Mouse (Mus musculus) spleen, adult 12 weeks (tissue): ENCODE measurements around the gene Bst1.

ENCODE experiments used
- DNase-seq: peaks from one replicate; pipeline ENCODE4 v3.0.0; 2022; ENCODE audit warnings: low spot score

Bst1 gene

GRCm38 (mm10) chr5:43855769-43856168 lies 37.1 kb downstream of the Bst1 start:
- DNase-seq: no peak

- DNase-seq: no peak
Observed at GRCm38 (mm10) chr5:43859663-43860062, 41.0 kb downstream of the Bst1 start.

- DNase-seq: no peak
Observed at GRCm38 (mm10) chr5:43860096-43860495, 41.4 kb downstream of the Bst1 start.

DNA sequence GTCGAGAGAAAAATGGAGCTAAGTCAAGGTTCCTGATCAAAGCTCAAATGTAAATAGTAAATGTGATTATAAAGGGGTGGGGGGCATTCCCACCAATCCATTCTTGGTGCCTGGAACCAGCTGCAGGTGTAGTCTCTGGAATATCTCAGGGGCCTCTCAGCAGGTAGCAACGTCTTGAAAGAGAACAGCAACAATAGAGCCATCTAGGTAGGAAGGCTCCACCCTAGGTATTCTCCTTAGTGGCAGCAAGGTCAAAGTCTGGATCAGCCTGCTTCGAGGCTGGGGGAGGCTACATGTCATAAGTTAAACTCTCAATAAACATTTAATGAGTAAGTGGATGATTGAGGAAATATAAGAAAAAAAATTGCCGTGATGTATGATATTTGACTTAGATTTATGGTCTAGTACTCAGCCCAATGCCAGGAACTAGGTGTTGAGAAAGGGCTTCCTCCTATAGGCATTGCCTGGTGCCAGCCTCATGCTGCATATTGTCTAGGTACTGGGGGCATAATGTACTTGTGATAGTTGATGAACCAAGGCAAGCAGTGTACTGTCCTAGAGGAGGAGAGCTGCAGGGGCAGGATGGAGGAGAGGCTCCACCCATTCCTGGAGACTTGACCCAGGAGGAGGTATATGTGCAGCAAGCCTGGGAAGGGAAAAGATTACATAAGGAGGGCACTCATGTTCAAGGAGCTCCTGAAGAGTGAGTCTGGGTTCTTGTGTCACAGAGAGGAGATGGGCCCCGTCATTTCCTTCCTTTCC lies 42.2 kb downstream of the Bst1 start:
- no peak for DNase-seq

- DNase-seq: no peak
Observed at GRCm38 (mm10) chr5:43863642-43864041, 45.0 kb downstream of the Bst1 start.

DNA sequence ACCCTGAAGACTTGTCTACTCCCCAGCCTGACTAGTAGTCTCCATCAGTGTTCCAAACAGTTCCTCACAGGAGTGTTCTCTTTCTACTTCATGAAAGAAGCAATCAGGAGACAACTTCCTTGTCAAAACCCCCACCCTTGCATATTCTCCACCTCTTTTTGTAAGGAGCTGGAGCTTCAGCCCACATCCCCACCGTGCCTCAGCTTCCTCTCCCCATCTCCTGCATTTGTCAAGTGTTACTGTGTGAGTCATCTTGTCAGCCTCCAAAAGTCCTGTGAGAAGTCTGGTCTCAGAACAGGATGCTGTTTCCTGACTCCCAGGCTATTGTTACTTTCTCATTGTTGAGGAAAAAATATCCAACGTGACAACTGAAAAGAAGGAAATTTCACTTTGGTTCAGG lies 46.6 kb downstream of the Bst1 start:
- DNase-seq: no peak

DNA sequence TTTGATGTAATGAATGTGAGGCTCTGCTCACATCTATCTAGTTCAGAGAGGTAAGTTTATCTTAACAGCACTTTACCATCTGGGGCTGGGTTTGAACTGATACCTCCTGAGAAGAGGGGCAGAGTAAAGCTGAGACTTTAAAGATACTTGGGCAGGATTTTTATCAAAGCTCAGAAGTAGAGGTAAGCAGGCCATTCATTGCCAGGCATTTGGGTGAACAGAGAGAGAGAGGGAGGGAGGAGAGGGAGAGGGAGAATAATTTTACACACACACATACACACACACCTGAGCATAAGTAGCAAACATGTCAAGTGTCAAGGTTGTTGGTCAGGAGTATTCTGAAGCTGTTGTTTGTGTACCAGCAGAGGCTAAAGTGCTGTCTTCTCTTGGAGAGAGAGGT lies 49.6 kb downstream of the Bst1 start, which contains the start of gene Cd38:
Gene Cd38 (plus strand): TSS at position 301 of the 400 bp plus-strand sequence.
- no peak for DNase-seq

DNA sequence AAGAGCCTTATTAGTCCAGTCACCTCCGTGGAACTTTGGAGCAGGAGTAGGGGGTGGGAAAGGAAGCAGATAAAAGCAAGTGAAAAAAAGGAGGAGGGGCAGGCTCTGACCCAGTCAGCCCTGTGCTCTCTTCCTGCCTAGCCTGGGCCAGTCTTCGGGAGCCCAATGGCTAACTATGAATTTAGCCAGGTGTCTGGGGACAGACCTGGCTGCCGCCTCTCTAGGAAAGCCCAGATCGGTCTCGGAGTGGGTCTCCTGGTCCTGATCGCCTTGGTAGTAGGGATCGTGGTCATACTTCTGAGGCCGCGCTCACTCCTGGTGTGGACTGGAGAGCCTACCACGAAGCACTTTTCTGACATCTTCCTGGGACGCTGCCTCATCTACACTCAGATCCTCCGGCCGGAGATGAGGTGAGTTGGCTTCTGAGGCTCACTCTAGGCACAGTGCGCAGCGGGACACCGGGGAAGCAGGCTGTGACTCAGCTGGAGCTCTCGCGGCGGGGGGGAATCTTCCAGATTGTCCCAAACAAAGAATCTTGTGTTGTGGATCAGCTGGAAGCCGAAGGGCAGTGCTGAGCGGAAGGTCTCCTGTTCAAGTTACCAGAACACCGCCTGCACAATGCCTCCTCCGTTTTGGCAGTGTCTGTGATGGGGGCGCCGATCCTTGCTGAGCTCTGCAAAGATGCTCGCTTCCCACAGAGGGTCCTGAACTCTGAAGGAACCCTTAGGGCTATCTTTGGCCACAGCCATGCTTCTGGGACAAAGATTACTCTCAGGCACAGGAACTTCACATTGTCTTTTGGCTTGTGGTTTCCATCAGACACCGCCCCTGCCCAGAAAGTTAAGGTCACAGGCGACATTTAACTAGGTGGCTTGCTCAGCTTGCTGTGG lies 50.3 kb downstream of the Bst1 start:
- peak; percentile 1 for DNase-seq

DNA sequence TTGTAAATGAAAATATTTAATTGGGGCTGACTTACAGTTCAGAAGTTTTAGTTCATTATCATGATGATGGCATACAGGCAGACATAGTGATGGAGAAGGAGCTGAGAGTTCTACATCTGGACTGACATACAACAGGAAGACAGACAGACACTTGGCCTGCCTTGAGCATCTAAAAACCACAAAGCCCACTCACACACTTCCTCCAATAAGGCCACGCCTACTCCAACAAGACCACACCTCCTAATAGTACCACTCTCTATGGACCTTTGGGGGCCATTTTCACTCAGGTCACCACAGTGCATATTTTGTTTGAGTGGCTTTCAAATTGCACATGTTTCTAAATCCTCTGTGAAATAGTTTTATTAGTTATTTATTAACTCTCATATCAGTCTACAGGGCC lies 53.2 kb downstream of the Bst1 start:
- no peak for DNase-seq

DNA sequence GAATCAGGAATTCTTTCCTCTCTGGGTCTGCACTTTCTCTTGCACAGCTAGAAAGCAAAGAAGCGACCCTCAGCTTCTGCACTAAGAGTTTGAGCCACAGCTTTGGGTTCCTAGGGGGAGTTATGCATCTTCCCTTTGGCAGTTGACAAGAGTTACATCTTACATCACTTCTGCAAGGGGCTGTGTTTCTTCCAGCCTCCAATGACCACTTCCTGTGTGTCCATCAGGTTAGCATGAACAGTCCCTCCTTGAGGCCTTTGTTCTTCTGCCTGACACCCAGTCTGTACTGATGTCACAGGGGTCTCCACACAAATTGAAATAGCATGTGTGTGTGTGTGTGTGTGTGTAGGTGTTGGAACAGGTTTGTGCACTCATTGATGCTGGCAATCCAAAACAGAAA lies 54.0 kb downstream of the Bst1 start:
- DNase-seq: no peak

DNA sequence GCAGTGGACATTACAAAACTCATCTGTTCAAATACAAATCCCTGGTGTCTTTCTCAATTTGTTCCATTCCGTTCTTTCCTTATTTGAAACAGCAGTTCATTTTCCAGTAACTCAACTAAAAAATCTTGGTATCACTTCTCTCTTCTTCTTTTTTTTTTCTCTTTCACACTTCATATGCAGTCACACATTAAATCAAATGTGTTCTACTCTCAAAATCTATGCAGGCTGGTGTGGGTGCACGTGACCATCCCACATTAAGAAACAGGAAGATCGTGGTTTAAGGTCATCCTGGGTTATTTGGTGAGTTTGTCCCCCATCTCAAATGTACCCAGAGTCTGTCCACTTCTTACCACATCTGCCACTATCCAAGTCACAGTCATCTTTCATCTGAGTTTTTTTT lies 63.3 kb downstream of the Bst1 start:
- no peak for DNase-seq

DNA sequence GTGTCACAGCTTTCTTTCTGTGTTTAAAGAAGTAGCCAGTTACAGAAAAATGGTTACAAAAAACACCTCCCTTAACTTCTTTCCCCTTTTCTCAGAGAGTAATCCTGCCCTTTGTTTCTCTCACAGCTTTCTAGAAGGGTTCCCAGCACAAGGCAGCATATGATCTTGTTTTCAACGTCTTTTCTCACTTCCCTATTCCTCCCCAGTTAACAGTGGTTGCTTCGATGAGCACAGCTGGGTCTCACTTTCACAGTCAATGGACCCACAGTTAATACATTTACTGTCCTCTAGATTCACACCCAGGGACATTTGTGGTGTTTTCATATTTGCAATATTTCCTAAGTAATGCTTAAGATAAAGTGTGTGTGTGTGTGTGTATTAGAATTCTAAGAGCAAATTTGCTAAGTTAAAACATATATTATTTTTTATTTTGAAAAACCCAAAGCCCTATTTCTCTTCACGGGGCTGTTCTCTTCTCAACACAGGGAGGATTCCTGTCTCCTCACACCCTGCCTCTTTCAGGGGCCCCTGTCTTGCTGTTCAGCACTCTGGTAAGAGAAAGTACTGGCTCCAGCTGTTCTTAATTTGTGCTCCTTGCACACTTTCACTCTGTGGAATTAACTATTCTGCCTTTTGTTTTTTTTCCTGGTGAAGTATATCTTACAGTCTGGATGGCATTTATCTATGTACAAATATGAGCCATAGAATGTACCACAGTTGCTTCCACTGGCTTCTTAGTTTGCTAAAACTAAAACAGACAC lies 66.6 kb downstream of the Bst1 start:
- DNase-seq: no peak

DNA sequence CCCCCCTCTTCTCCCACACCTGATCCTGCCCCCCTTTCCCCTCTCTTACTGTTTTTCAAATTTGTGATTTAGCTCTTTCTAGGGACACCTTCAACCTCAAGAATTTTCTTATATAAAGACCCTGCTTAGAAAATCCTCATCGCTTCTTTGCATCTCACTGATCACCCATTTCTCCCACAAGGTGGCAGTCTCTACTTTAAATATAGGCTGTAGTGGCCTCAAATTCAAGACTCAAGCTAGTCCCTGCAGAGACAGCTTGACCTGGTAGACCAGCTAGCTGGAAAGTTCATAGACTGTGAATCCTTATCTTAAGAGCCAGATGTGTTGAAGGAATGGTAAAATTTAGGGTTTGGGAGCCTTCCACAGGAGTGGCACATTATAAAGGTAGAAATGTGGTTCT lies 73.7 kb downstream of the Bst1 start:
- no peak for DNase-seq
